Mouse (Mus musculus): Measurements from ENCODE around the gene Hcfc1. TPM values are rescaled to one million over a fixed set of nuclear protein-coding genes. Genes with fewer than 3 reads are reported as not detected.

Gene Hcfc1
- polyA plus RNA-seq, 1 experiment from 2014 or later = 52.1 TPM

- no peak overlapping the region for H3K4me3 ChIP-seq (ENCODE audit: low read depth, low read length)
- no peak overlapping the region for H3K9ac ChIP-seq (ENCODE audit: low read depth, low read length)
- WGBS (ENCODE audit: insufficient replicate concordance) = 81% methylated on average over 2 of the region's 2 CpGs
- no peak for ATAC-seq (replicated peaks; ENCODE audit: insufficient number of reproducible peaks, low FRiP score, low TSS enrichment)
- H3K9me3 ChIP-seq (replicated peaks; ENCODE audit: control insufficient read depth, low read length) = no peaks in the 10 kb centered on the region
- H3K36me3 ChIP-seq (ENCODE audit: control insufficient read depth, insufficient read depth, low read length) = no peaks in the 10 kb centered on the region
- no peak overlapping the region for H3K4me2 ChIP-seq
- H3K4me1 ChIP-seq (ENCODE audit: control insufficient read depth, insufficient read depth, low read length) = no peaks in the 10 kb centered on the region
- H3K27me3 ChIP-seq (ENCODE audit: control insufficient read depth, insufficient read depth, low read length) = no peaks in the 10 kb centered on the region
- no peak overlapping the region for H3K27ac ChIP-seq (ENCODE audit: low read depth, low read length)
Observed at GRCm38 (mm10) chrX:73976283-73976682, 10.1 kb upstream of the Hcfc1 start.

- 75% methylated on average over 4 of the region's 4 CpGs for WGBS (ENCODE audit: insufficient replicate concordance)
Observed at GRCm38 (mm10) chrX:73972774-73973173, 6.6 kb upstream of the Hcfc1 start.

GRCm38 (mm10) chrX:73970781-73971180, 4.6 kb upstream of the Hcfc1 start:
- Histone ChIP-seq H3K27me3 (ENCODE audit: control insufficient read depth, insufficient read depth, low read length) (no peaks in the 10 kb centered on the region), H3K36me3 (ENCODE audit: control insufficient read depth, insufficient read depth, low read length) (no peaks in the 10 kb centered on the region), H3K4me1 (ENCODE audit: control insufficient read depth, insufficient read depth, low read length) (no peaks in the 10 kb centered on the region), H3K9me3 (replicated peaks; ENCODE audit: control insufficient read depth, low read length) (no peaks in the 10 kb centered on the region), H3K4me3 (ENCODE audit: low read depth, low read length) (no peak overlapping the region), H3K27ac (ENCODE audit: low read depth, low read length) (no peak overlapping the region), H3K9ac (ENCODE audit: low read depth, low read length) (no peak overlapping the region), H3K4me2 (no peak overlapping the region)
- ATAC-seq (replicated peaks; ENCODE audit: insufficient number of reproducible peaks, low FRiP score, low TSS enrichment) = no peak

More at GRCm38 (mm10) chrX:73972774-73973173, 6.6 kb upstream of the Hcfc1 start:
- Histone ChIP-seq H3K9me3 (replicated peaks; ENCODE audit: control insufficient read depth, low read length) (no peaks in the 10 kb centered on the region), H3K9ac (ENCODE audit: low read depth, low read length) (no peak overlapping the region), H3K4me3 (ENCODE audit: low read depth, low read length) (no peak overlapping the region), H3K27ac (ENCODE audit: low read depth, low read length) (no peak overlapping the region), H3K4me2 (no peak overlapping the region), H3K4me1 (ENCODE audit: control insufficient read depth, insufficient read depth, low read length) (no peaks in the 10 kb centered on the region), H3K36me3 (ENCODE audit: control insufficient read depth, insufficient read depth, low read length) (no peaks in the 10 kb centered on the region), H3K27me3 (ENCODE audit: control insufficient read depth, insufficient read depth, low read length) (no peaks in the 10 kb centered on the region)
- no peak for ATAC-seq (replicated peaks; ENCODE audit: insufficient number of reproducible peaks, low FRiP score, low TSS enrichment)

GRCm38 (mm10) chrX:73969729-73970128, 3.6 kb upstream of the Hcfc1 start:
- Histone ChIP-seq H3K9me3 (replicated peaks; ENCODE audit: control insufficient read depth, low read length) (no peaks in the 10 kb centered on the region), H3K4me1 (ENCODE audit: control insufficient read depth, insufficient read depth, low read length) (no peaks in the 10 kb centered on the region; the same call in 1 of the 2 replicates), H3K27ac (ENCODE audit: low read depth, low read length) (peak overlapping the region; percentile 46; the same call in 1 of the 2 replicates), H3K4me2 (no peak overlapping the region), H3K4me3 (ENCODE audit: low read depth, low read length) (no peak overlapping the region), H3K36me3 (ENCODE audit: control insufficient read depth, insufficient read depth, low read length) (no peaks in the 10 kb centered on the region), H3K9ac (ENCODE audit: low read depth, low read length) (no peak overlapping the region), H3K27me3 (ENCODE audit: control insufficient read depth, insufficient read depth, low read length) (no peaks in the 10 kb centered on the region)
- ATAC-seq (replicated peaks; ENCODE audit: insufficient number of reproducible peaks, low FRiP score, low TSS enrichment) = no peak
- 55% methylated on average over 2 of the region's 2 CpGs for WGBS (ENCODE audit: insufficient replicate concordance)

GRCm38 (mm10) chrX:73969167-73969566, 3.0 kb upstream of the Hcfc1 start:
- 48% methylated on average over 1 of the region's 1 CpGs for WGBS (ENCODE audit: insufficient replicate concordance)
- ATAC-seq (replicated peaks; ENCODE audit: insufficient number of reproducible peaks, low FRiP score, low TSS enrichment) = no peak
- H3K36me3 ChIP-seq (ENCODE audit: control insufficient read depth, insufficient read depth, low read length) = no peaks in the 10 kb centered on the region
- H3K4me2 ChIP-seq = no peak overlapping the region
- H3K4me1 ChIP-seq (ENCODE audit: control insufficient read depth, insufficient read depth, low read length) = peaks cover 5% of the 10 kb centered on the region; the same call in 1 of the 2 replicates
- no peak overlapping the region for H3K27ac ChIP-seq (ENCODE audit: low read depth, low read length)
- no peaks in the 10 kb centered on the region for H3K9me3 ChIP-seq (replicated peaks; ENCODE audit: control insufficient read depth, low read length)
- no peak overlapping the region for H3K9ac ChIP-seq (ENCODE audit: low read depth, low read length)
- no peak overlapping the region for H3K4me3 ChIP-seq (ENCODE audit: low read depth, low read length)
- H3K27me3 ChIP-seq (ENCODE audit: control insufficient read depth, insufficient read depth, low read length) = no peaks in the 10 kb centered on the region

GRCm38 (mm10) chrX:73967177-73968075, 1.3 kb upstream of the Hcfc1 start:
- H3K27ac ChIP-seq (ENCODE audit: low read depth, low read length) = peak overlapping the region; percentile 98
- no peaks in the 10 kb centered on the region for H3K9me3 ChIP-seq (replicated peaks; ENCODE audit: control insufficient read depth, low read length)
- H3K27me3 ChIP-seq (ENCODE audit: control insufficient read depth, insufficient read depth, low read length) = no peaks in the 10 kb centered on the region
- peak overlapping the region; percentile 70 for H3K4me3 ChIP-seq (ENCODE audit: low read depth, low read length)
- H3K36me3 ChIP-seq (ENCODE audit: control insufficient read depth, insufficient read depth, low read length) = no peaks in the 10 kb centered on the region
- WGBS (ENCODE audit: insufficient replicate concordance) = 11% methylated on average over 49 of the region's 60 CpGs
- peak overlapping the region; percentile 87 for H3K9ac ChIP-seq (ENCODE audit: low read depth, low read length)
- ATAC-seq (replicated peaks; ENCODE audit: insufficient number of reproducible peaks, low FRiP score, low TSS enrichment) = peak; percentile 76
- peak overlapping the region; percentile 59 for H3K4me2 ChIP-seq
- H3K4me1 ChIP-seq (ENCODE audit: control insufficient read depth, insufficient read depth, low read length) = peaks cover 11% of the 10 kb centered on the region; the same call in 1 of the 2 replicates

- whole genome bisulfite sequencing (ENCODE audit: insufficient replicate concordance) = 16% methylated on average over 20 of the region's 20 CpGs
- peak overlapping the region; percentile 98 for H3K27ac ChIP-seq (ENCODE audit: low read depth, low read length)
Observed at GRCm38 (mm10) chrX:73965307-73965706, 850 bp downstream of the Hcfc1 start.

GRCm38 (mm10) chrX:73964363-73964762, 1.8 kb downstream of the Hcfc1 start:
- Histone ChIP-seq H3K4me2 (peak overlapping the region; percentile 70), H3K27me3 (ENCODE audit: control insufficient read depth, insufficient read depth, low read length) (no peaks in the 10 kb centered on the region), H3K36me3 (ENCODE audit: control insufficient read depth, insufficient read depth, low read length) (no peaks in the 10 kb centered on the region), H3K27ac (ENCODE audit: low read depth, low read length) (no peak overlapping the region), H3K4me3 (ENCODE audit: low read depth, low read length) (peak overlapping the region; percentile 70), H3K4me1 (ENCODE audit: control insufficient read depth, insufficient read depth, low read length) (peaks cover 11% of the 10 kb centered on the region; the same call in 1 of the 2 replicates), H3K9ac (ENCODE audit: low read depth, low read length) (peak overlapping the region; percentile 87), H3K9me3 (replicated peaks; ENCODE audit: control insufficient read depth, low read length) (no peaks in the 10 kb centered on the region)
- WGBS (ENCODE audit: insufficient replicate concordance) = 51% methylated on average over 3 of the region's 3 CpGs
- ATAC-seq (replicated peaks; ENCODE audit: insufficient number of reproducible peaks, low FRiP score, low TSS enrichment) = no peak

More at GRCm38 (mm10) chrX:73965307-73965706, 850 bp downstream of the Hcfc1 start:
- peak overlapping the region; percentile 70 for H3K4me2 ChIP-seq
- no peaks in the 10 kb centered on the region for H3K27me3 ChIP-seq (ENCODE audit: control insufficient read depth, insufficient read depth, low read length)
- peak overlapping the region; percentile 70 for H3K4me3 ChIP-seq (ENCODE audit: low read depth, low read length)
- H3K4me1 ChIP-seq (ENCODE audit: control insufficient read depth, insufficient read depth, low read length) = peaks cover 11% of the 10 kb centered on the region; the same call in 1 of the 2 replicates
- peak overlapping the region; percentile 87 for H3K9ac ChIP-seq (ENCODE audit: low read depth, low read length)
- no peaks in the 10 kb centered on the region for H3K9me3 ChIP-seq (replicated peaks; ENCODE audit: control insufficient read depth, low read length)
- H3K36me3 ChIP-seq (ENCODE audit: control insufficient read depth, insufficient read depth, low read length) = no peaks in the 10 kb centered on the region
- ATAC-seq (replicated peaks; ENCODE audit: insufficient number of reproducible peaks, low FRiP score, low TSS enrichment) = no peak

Data from heart, embryonic 11.5 days (tissue).